In the genomic region with DNA sequence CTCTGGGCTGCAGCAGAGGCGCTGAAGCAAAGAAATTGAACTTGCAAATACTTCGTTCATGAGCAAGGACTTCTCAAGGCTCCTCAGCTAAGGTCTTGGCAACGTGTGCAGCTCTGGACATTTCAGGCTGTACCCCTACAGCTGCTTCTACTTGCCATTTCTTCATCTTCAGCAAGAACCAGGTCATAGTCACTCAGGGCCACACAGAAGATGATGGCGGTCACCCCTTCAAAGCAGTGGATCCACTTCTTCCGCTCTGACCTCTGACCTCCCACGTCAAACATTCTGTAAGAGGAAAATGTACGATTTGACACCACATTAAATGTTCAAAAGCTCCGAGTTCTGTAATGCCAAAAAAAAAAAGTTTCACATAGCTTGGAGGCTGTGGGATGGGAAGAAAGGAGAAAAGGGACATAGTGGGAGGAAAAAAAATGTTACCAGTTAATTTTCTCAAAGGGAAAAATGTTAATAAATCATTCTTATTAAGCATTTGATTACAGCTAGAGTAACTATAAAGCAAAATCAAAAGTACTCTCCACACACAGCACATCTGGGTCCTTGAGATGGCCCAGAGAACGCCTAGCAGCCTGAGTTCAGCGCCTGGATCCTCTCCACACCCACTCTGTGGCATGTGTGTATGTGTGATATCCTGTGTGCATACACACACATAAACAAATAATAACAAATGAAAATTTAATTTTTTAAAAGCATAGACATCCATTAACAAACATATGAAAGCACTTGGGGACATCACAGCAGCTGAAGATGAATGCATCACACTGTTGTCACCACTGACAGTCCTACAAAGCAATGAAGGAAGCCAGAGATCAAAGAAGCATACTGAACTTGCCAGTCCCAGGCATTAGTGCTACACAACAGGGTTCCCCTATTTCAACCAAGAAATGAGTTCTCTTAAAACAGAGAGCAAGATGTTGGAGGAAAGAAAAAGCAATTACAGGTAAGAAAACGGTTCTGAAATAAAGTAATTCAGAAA, we compare ENCODE assay signal across 26 mouse cellular contexts.
"Had no signal": no experiment of that assay in that cellular context is flagged by ENCODE, and none has a peak within 500 bp of the region (broad histone marks: within the 10 kb centered on the region; RNA-seq: fewer than 3 reads in every experiment).

No protein-coding gene starts in this region.

- H3K27ac ChIP-seq: forebrain, embryonic 15.5 days; heart, adult 2 months; heart, embryonic 13.5 days; heart, embryonic 15.5 days; hindbrain, embryonic 13.5 days; intestine, embryonic 15.5 days; kidney, embryonic 15.5 days; layer of hippocampus, adult 2 months; limb, embryonic 13.5 days; limb, embryonic 15.5 days had no signal

- ATAC-seq: forebrain, postnatal 0 days; hindbrain, embryonic 16.5 days; inflammation-experienced regulatory T-cells, adult 6 months; intestine, embryonic 15.5 days; intestine, postnatal 0 days had no signal

- H3K9me3 ChIP-seq: forebrain, embryonic 15.5 days; heart, embryonic 13.5 days; heart, embryonic 15.5 days; hindbrain, embryonic 13.5 days; intestine, embryonic 15.5 days; kidney, embryonic 15.5 days; limb, embryonic 13.5 days; limb, embryonic 15.5 days had no signal

- H3K4me2 ChIP-seq: forebrain, embryonic 15.5 days; heart, embryonic 11.5 days; heart, embryonic 13.5 days; heart, embryonic 15.5 days; hindbrain, embryonic 13.5 days; intestine, embryonic 15.5 days; kidney, embryonic 15.5 days; limb, embryonic 13.5 days; limb, embryonic 15.5 days had no signal

- DNase-seq: forebrain, postnatal 0 days; gastrocnemius, postnatal 14 days; gastrocnemius, postnatal 36 days; heart, adult 11 months; heart, adult 2 months; heart, postnatal 14 days; heart, postnatal 36 days; kidney, adult 18-20 months; kidney, adult 8-10 months; kidney, postnatal 25 days; kidney, postnatal 4 days; left cerebral cortex, postnatal 4 days had no signal

- H3K36me3 ChIP-seq: heart, embryonic 15.5 days; intestine, embryonic 15.5 days had no signal

- H3K27me3 ChIP-seq: forebrain, embryonic 15.5 days; heart, embryonic 13.5 days; heart, embryonic 15.5 days; hindbrain, embryonic 13.5 days; intestine, embryonic 15.5 days; kidney, embryonic 15.5 days; limb, embryonic 13.5 days; limb, embryonic 15.5 days had no signal

- H3K9ac ChIP-seq: forebrain, embryonic 15.5 days; forebrain, postnatal 0 days; heart, embryonic 13.5 days; heart, embryonic 15.5 days; hindbrain, embryonic 13.5 days; intestine, embryonic 15.5 days; kidney, embryonic 15.5 days; limb, embryonic 13.5 days; limb, embryonic 15.5 days had no signal

- H3K4me1 ChIP-seq: forebrain, embryonic 15.5 days; heart, embryonic 13.5 days; heart, embryonic 15.5 days; hindbrain, embryonic 13.5 days; intestine, embryonic 15.5 days; kidney, embryonic 15.5 days; limb, embryonic 13.5 days; limb, embryonic 15.5 days had no signal

- H3K4me3 ChIP-seq: forebrain, embryonic 15.5 days; heart, adult 2 months; heart, embryonic 13.5 days; heart, embryonic 15.5 days; hindbrain, embryonic 13.5 days; intestine, embryonic 15.5 days; kidney, embryonic 15.5 days; layer of hippocampus, adult 2 months; left cerebral cortex, adult 2 months; limb, embryonic 13.5 days; limb, embryonic 15.5 days had no signal
